Mouse (Mus musculus) neutrophil, adult 5-6 weeks (primary cell): ENCODE data around the gene Hs6st3. TPM values are rescaled to one million over a fixed set of nuclear protein-coding genes. Genes with fewer than 3 reads are reported as not detected.
"Not testable (repeated sequence)": the region's sequence is repeated elsewhere in the genome, so short reads cannot be mapped to it uniquely, and the experiment has no call there.

Source experiments
- ATAC-seq: fragments of 151-379, 151-347 bp; 2 replicates; pipeline ENCODE4 v1.8.0; 2017; ENCODE audit warnings: mild to moderate bottlenecking, moderate TSS enrichment; ENCODE audit not compliant: insufficient number of reproducible peaks, poor library complexity, low FRiP score, severe bottlenecking; ENCODE audit errors: extremely low read depth
- total RNA-seq: library from RNA; stranded (forward); fragments of 200-1000 nt; gene quantifications from 2 replicates; pipeline ENCODE4 v1.2.3, GENCODE M21; 2017

Hs6st3 gene
- total RNA-seq, 1 experiment from 2014 or later, result not detected

DNA sequence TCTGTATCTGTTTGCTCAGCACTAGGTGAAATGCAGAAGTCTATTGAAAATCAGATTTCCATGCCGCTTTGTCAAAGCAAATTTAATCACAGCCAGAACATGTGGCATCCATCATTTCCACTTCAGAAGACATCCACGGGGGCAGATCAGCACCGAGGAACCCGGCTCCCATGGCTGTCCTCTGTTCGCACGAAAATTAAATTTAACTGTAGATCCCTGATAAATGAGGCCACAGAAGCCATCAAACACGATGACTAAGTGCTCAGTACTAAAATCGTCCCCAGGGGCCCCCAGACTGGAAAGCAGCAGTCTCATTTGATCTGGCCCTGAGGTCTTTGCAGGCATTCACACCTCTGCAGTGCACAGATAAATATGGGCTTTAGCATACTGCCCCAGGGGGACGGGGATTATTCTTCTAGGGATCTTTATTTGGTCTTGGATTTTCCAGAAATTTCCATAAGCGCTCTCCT, 443.9 kb downstream of the Hs6st3 start:
- no peak for ATAC-seq

DNA sequence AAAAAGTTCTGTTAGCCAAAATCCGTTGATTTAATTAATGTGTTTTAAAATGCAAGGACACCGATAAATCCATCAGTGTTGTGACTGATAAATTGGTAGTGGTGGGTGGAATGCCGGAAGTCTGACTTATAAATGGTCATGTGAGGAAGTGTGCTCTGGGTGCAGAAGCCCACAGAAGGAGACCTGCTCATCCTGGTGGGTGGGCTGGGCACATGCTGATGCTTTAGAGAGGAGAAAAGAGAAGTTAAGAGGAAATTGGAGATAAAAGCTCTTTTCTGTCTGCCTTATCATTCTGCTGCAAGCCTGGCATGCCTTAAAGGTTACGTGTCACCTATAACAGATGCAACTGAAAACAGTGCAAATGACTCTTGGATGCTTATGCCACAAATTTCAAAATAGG, 446.9 kb downstream of the Hs6st3 start:
- no peak for ATAC-seq

DNA sequence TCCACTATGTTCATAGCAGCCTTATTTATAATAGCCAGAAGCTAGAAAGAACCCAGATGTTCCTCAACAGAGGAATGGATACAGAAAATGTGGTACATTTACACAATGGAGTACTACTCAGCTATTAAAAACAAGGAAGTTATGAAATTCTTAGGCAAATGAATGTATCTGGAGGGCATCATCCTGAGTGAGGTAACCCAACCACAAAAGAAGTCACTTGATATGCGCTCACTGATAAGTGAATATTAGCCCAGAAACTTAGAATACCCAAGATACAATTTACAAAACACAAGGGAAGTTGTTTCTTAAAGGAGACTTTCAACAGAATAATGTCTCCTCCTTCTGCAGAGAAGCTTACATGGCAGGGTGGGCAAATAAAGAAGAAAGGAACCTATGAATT, 449.2 kb downstream of the Hs6st3 start:
- not testable (repeated sequence) for ATAC-seq

DNA sequence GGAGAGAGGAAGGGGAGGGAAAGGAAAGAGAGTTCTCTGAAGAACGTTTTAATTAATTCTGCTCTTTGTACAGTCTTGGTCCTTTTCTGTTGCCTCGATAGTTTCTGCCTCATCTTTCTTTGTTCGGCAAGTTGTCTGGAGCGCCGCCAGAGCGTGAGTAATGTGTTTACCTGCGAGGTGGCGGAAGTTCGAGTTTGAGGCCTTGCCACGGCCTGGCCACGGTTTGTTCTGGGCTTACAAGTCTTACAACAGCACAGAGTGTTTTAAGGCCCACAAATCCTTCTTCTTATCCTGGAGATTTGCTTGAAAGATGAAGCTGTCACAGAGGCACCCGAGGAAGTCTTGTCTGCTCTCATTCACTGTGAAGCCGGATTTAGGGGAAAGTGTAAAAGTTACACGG, 466.2 kb downstream of the Hs6st3 start:
- ATAC-seq, result no peak

DNA sequence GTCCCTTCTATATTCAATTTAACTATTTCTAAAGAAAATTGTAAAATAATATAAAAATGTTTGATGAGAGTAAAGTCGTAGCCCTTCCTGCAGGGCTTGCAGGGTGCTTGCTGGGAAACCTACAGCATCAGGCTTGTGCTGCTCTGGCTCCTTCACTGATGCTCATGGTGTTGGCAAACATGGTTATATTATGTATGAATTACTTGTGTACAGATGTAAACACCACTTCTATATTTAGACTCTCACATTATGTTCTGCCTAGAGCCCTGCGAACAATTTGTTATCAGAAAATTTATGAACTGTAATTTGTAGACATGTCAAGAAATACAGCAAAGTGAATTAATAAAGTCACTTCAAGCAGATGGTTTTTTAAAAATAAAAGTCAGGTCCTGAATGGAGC, 474.7 kb downstream of the Hs6st3 start:
- no peak for ATAC-seq

DNA sequence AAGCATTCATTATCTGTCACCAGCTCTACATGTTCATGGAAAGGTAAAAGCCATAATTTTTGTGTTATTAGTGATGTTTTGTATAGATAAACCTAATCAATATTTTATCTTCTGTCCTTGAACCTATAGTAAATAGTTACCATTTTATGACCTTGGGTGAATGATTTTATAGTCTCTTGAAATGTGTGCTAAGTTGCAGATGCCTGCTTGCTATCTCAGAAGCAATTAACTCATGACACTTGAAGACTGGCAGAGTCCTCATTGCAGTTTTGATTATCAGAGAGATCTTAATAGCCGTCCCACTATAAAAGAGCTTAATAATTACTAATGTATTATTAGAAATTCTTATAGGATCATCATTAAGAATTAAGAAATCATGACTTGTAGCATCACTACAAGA, 491.0 kb downstream of the Hs6st3 start:
- ATAC-seq, result no peak

GRCm38 (mm10) chr14:119633090-119633489, 494.9 kb downstream of the Hs6st3 start:
- no peak for ATAC-seq

- no peak for ATAC-seq
Measured at GRCm38 (mm10) chr14:119633626-119634025, 495.5 kb downstream of the Hs6st3 start.

GRCm38 (mm10) chr14:119642874-119643273, 504.7 kb downstream of the Hs6st3 start:
- no peak for ATAC-seq

DNA sequence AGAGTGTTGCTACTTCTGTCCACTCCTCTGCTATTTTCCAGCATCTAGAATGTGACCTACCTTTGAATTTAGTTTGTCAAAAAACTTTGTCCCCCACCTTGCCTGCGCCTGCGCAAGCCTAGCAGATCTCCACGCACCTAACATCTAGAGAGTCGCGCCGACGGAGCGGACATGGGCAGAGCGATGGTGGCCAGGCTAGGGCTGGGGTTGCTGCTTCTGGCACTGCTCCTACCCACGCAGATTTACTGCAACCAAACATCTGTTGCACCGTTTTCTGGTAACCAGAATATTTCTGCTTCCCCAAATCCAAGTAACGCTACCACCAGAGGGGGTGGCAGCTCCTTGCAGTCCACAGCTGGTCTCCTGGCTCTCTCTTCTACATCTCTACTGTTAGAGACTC, 505.7 kb downstream of the Hs6st3 start:
- peak; percentile 39; the same call in 1 of the 2 replicates for ATAC-seq

DNA sequence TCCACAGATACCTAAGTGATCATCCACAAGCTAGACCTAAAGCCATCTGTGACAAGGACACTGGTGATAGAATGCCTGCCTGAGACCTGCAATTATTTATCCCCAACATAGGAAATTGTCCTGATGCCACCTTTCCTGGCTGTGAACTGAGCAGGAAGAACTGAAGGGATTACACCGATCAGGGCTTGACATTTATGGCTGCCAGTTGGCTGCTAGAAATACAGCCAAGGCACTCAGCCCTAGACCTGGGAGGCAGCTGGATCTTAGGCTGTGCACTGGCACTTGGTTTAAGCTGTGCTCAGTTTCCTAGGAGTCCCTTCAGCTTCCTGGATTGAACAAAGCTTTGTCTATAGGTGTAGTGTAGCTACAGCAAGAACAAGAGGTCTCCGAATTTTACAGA, 518.8 kb downstream of the Hs6st3 start:
- no peak for ATAC-seq

DNA sequence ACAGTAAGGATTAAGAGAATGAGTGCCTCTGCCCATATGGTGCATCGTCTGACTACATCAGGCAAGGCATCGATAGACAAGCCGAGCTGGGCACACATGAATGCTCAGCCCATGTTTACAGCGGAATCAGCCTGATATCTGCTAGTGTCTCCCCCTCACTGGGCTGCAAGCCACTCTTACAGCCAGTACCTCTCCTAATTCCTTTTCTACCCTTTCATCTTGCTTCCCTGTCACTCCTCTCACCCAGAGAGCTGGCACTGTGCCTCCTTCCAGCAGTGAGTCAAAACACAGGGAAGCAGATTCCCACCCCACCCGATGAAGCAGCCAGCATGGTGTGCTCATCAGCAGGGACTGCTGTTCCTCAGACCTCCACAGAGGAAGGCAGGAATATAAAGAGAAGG, 527.6 kb downstream of the Hs6st3 start:
- ATAC-seq, result no peak

- no peak for ATAC-seq
Measured at GRCm38 (mm10) chr14:119667421-119667820, 529.3 kb downstream of the Hs6st3 start.

GRCm38 (mm10) chr14:119670836-119671587, 532.9 kb downstream of the Hs6st3 start:
- no peak for ATAC-seq

- no peak for ATAC-seq
Measured at GRCm38 (mm10) chr14:119678574-119678973, 540.4 kb downstream of the Hs6st3 start.

GRCm38 (mm10) chr14:119680052-119680451, 541.9 kb downstream of the Hs6st3 start:
- ATAC-seq, result no peak

GRCm38 (mm10) chr14:119687885-119688284, 549.7 kb downstream of the Hs6st3 start:
- ATAC-seq, result no peak

- no peak for ATAC-seq
Measured at GRCm38 (mm10) chr14:119699982-119700381, 561.8 kb downstream of the Hs6st3 start.

DNA sequence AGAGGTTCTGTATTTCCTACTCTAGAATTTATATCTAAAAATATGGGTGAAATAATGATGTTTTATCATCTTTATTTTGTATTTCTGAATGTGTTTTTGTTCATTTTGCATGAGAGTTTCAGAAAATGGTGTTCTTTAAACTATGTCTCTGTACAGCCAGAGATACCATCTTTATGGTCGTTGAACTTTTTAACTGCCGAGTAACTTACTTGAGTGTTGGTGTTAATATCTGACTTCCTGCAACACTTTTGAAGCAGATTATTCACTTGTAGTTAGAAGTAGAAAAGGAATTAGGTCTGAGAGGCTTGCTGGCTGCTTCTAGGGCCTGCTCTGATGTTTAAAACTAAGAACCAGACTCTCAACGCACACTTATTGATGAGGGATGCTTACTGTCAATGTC, 576.6 kb downstream of the Hs6st3 start:
- no peak for ATAC-seq

DNA sequence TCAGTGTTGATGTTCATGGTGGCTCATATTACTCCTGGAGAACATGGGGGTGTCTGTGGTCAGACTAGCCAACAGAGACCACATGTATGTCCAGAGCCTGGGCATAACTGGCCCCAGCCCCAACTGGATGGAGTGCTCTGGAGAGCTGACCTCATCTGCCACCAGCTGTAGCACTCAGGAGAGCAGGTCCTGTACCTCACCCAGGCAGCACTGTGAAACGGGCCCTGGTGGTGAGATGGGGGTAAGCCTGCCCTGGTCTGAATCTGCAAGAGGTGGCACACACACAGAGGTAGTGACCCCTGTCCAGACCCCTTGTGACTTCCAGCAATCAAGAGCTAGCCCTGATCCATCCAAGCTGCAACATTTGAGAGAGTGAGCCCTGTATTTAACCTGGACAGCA, 579.2 kb downstream of the Hs6st3 start:
- no peak for ATAC-seq

DNA sequence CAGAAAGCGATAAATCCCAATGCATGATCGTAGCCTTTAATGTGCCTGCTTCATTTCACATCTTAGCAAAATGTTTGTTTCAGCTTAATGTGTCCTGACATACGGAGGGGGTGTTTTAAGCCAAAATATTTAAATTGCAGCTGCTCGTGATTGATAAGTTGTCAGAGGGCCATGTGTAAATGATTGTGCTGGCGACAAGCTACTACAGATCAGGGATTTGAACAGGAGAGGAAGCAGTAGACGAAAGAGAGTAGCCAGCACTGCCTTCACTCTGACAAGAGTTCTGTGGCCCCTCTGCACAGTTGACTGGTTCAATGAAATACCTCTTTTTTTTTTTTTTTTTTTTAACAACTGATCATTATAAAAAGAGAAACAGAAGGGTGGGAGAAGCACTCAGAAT, 587.0 kb downstream of the Hs6st3 start:
- ATAC-seq, result no peak
